Mouse (Mus musculus): ENCODE results near the gene Bbs9. TPM values are rescaled to one million over a fixed set of nuclear protein-coding genes. Genes with fewer than 3 reads are reported as not detected.

Gene Bbs9
- total RNA-seq, 2 experiments from 2014 or later: 27.7 to 29.5 TPM

DNA sequence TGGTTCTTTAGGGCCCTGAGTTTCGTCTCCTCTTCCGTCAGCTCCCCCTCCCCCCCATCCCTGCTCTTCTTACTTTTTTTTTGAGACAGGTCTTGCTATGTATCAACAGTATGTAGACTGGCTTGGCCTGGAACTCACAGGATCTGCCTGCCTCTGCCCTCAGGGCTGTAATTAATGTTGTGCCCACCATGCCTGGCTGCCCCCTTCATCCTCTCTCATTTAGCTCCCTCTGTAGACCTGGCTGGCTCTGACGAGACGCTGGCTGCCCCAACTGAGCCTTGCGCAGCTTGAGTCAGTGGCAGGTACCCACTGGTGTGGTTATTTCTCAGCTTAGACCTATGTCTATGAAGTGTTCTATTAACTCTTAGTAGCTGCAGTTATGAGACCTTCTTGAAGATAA is 28.1 kb downstream of the Bbs9 start:
- no peak overlapping the region for H3K27ac ChIP-seq
- intact Hi-C loops (cut with DNase I): no loop called here
- H3K4me3 ChIP-seq: no peak overlapping the region
- no peak for TF ChIP-seq CTCF (IDR thresholded peaks at IDR 0.05)
- DNase-seq (ENCODE audit: extremely low spot score in 1 of 2, low spot score in 2 of 2): no peak

DNA sequence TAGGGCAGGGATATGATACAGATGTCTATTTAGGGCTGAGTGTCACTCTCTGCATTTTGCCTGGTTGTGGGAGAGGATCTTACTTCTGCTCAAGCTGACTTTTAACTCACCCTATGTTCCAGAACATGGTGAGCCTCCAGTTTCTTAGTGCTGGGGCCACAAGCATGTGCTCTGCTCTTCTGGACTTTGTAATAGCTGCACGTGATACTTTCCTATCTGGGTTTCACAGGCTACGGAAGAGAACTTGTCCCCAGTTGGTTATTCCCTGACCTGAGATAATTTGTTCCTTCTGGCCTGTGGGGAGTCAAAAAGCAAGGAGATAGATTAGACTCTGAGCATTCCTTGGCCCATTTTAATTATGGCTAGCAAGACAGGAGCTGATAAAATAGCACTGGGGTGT is 30.1 kb downstream of the Bbs9 start:
- no peak for TF ChIP-seq CTCF (IDR thresholded peaks at IDR 0.05)
- intact Hi-C loops (cut with DNase I): no loop called here
- no peak overlapping the region for H3K27ac ChIP-seq
- no peak overlapping the region for H3K4me3 ChIP-seq
- peak in 1 of 2 experiments; percentile 1 for DNase-seq (ENCODE audit: extremely low spot score in 1 of 2, low spot score in 2 of 2)

DNA sequence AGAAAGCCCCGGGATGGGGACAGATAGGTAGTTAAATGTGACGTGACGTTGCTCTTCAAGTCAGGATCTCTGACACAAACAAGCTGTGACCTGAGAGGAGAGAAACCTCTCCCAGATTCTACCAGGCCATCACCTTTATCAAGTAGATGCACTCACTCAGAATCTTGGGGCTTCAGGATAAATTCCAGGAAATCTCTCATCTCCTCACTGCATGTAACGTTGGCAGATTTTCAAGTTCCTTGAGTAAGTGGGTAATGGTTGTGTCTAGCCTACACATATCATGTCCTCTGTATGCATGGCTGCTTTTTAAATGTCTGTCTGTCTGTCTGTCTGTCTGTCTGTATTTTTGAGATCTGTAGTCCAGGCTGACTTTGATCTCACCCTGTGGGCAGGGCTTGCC is 39.6 kb downstream of the Bbs9 start:
- no peak overlapping the region for H3K27ac ChIP-seq
- no peak overlapping the region for H3K4me3 ChIP-seq
- DNase-seq (ENCODE audit: extremely low spot score in 1 of 2, low spot score in 2 of 2): no peak
- TF ChIP-seq CTCF (IDR thresholded peaks at IDR 0.05): no peak
- intact Hi-C loops (cut with DNase I): no loop called here

DNA sequence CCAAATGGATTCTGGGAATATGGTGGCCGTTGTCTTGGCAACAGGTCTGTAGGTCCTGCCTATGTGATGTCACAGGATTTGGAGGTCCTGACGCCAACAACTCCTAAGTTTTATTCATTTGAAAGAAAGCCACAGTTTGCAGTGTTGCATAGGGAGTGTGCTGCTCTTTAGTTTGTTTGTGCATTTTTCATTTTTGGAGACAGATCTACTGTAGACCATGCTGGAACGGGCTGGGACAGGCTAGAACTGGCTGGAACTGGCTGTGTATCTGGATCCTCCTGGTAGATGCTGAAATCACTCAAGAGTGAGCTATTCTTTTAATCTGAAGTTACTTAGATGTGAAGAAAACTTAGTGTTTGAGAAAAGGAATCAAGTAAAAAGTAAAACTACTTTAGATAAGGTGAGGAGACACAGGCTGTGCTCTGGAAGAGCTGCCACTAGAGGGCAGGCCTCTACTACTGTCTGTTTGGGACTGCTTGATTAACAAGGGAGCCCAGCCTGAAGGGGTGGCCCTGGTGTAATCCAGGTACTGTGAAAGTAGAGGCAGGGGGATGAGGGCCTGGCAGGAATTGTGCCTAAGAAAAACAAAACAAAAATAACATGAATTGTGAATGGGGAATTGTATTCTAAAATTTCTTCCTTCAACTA is 43.0 kb downstream of the Bbs9 start:
- TF ChIP-seq CTCF (IDR thresholded peaks at IDR 0.05): peak; percentile 91
- H3K27ac ChIP-seq: no peak overlapping the region
- no peak overlapping the region for H3K4me3 ChIP-seq
- intact Hi-C loops (cut with DNase I): no loop called here
- DNase-seq (ENCODE audit: extremely low spot score in 1 of 2, low spot score in 2 of 2): peak; percentile 19 to 33

DNA sequence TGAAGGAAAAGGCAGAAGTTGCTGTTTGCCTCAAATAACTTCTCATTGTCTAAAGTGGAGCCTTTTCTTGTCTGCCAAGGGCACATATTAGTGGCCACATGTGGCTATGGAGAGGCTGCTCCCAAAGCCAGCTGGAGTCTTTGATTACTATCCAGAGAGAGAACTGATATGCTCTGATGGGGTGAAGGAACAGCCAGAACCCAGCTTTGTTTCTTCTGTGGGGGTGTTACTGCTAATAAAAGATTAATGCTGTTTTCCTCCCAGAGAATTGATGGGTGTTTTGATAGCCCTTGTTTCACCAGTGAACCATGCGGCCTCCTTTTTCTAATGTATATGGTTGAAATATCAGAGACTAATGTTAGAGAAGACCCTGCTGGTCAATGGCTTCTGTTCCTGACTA is 47.9 kb downstream of the Bbs9 start:
- H3K4me3 ChIP-seq: no peak overlapping the region
- no peak overlapping the region for H3K27ac ChIP-seq
- intact Hi-C loops (cut with DNase I): no loop called here
- TF ChIP-seq CTCF (IDR thresholded peaks at IDR 0.05): no peak
- no peak for DNase-seq (ENCODE audit: extremely low spot score in 1 of 2, low spot score in 2 of 2)

DNA sequence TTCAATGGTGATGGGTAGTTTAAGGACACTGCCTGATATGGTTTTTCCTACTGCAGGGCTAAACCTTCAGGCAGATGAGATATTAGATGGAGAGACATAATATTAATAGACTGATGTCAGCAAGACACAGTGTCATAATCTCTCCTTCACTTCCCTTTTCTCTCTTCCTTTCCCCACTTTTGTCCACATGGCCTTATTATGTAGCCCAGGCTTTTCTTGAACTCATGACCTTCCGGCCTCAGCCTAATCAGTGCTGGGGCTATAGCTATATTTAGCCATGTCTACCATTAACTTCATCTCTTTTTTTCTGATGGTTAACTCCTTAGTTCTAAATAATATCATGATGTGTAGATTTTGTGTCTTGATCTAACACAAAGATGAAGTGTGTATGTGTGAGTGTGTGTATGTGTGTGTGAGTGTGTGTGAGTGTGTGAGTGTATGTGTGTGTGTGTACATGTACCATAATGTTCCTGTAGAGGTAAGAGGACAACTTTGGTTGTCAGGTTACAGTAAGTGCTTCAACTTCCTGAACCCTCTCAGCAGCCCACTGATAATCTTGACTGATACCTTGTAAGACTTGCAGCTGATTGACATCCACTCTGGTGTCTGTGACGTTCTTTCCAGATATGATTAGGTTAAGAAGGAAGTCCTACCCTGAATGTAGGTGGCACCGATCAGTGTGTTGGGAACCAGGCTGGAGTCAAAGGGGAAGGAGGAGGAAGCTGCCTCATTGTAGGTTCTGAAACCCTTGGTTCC is 55.4 kb downstream of the Bbs9 start:
- intact Hi-C loops (cut with DNase I): no loop called here
- no peak for TF ChIP-seq CTCF (IDR thresholded peaks at IDR 0.05)
- H3K4me3 ChIP-seq: no peak overlapping the region
- no peak overlapping the region for H3K27ac ChIP-seq
- DNase-seq (ENCODE audit: extremely low spot score in 1 of 2, low spot score in 2 of 2): no peak

DNA sequence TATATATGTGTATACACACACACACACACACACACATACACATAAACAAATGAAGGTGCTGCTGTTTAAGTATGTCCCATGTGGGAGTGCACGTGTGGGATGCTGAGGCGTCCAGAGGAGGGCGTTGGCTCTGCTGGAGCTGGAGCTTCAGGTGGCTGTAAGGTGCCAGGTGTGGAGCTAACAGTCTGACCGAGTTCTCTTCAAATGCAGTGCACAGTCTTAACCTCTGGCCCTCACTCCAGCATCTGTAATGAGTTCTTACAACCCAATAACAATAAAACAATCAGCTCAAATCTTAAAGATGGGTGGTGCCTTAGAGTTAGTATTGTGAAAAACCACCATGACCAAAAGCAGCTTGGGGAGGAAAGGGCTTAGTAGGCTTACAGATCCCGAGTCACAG is 56.6 kb downstream of the Bbs9 start:
- no peak overlapping the region for H3K4me3 ChIP-seq
- intact Hi-C loops (cut with DNase I): no loop called here
- H3K27ac ChIP-seq: no peak overlapping the region
- TF ChIP-seq CTCF (IDR thresholded peaks at IDR 0.05): no peak
- no peak for DNase-seq (ENCODE audit: extremely low spot score in 1 of 2, low spot score in 2 of 2)

DNA sequence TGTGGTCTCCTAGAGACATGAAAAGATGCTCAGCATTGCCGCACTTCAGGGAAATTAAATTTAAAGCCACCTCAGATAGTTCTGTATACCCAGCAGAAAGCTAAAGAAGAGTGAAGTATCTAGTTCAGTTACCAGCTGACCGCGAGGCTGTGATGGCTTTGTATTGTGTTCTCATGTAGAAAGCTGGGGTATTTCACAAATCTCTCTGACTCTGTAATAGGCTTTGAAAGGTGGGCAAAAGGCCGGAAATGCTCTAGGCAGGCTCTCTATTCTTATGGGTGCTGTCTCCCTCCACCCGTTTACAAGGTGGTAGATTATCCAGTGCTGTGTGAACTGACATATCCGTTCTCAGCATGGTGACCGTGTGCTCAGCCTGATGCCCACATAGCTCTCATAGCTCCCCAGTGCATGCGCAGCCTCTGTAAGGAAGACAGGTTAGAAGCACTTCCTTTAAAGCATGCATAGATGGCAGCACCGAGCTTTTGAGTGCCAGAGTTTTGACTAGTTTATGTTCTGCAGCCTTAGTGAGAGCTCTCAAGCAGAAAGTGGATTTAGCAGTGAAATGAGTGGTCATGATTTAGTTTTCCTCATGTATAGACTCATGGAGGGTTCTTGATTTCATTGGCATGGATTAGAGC is 57.4 kb downstream of the Bbs9 start:
- Histone ChIP-seq H3K27ac (no peak overlapping the region), H3K4me3 (no peak overlapping the region)
- intact Hi-C loops (cut with DNase I): no loop called here
- peak; percentile 76 for TF ChIP-seq CTCF (IDR thresholded peaks at IDR 0.05)
- DNase-seq (ENCODE audit: extremely low spot score in 1 of 2, low spot score in 2 of 2): peak; percentile 17 to 42

DNA sequence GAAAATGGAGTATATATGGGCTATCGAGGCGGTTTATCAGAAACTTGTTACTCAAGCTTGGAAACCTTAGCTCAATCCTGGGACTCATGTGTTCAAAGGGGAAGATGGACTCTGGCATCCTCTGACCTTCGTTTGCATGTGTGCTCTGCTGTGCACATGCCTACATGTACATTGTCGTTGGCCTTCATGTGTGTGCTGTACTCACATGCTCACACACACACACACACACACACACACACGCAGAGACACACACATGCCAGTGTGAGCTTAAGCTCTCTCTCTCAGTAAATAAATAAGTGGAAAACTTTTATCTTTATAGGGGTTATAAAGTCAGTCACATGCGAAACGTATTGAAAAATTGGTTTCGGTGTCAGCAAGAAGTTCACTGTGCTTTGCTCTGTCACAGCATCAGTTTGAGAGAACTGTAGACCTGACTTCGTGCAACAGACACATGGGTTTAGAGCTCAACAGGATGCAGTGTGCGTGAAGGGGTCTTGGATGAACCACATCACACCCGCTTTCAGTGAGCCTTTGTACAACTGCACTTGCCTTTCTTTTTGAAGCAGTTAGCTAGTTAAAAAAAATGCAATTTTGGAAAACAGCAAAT is 62.4 kb downstream of the Bbs9 start:
- no peak overlapping the region for H3K4me3 ChIP-seq
- no peak for DNase-seq (ENCODE audit: extremely low spot score in 1 of 2, low spot score in 2 of 2)
- intact Hi-C loops (cut with DNase I): no loop called here
- TF ChIP-seq CTCF (IDR thresholded peaks at IDR 0.05): no peak
- no peak overlapping the region for H3K27ac ChIP-seq

DNA sequence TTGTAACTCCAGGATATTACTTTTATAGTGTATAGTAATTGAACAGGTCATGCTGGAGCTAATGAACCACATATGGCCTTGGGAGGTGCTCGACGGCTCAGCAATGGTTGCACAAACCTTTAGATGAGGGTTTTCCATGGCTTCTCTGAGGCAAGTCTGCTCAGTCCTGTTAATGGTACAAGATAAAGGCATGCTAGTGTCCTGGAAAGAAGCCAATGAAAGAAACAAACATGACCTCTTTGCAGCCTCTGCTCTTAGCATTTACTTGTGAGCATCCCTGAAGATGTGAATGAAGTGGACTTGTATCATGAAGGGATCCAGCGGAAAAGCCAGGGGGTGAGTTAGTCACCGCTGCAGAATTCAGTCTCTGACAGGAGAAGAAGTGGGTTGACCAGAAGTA is 64.0 kb downstream of the Bbs9 start:
- no peak for DNase-seq (ENCODE audit: extremely low spot score in 1 of 2, low spot score in 2 of 2)

DNA sequence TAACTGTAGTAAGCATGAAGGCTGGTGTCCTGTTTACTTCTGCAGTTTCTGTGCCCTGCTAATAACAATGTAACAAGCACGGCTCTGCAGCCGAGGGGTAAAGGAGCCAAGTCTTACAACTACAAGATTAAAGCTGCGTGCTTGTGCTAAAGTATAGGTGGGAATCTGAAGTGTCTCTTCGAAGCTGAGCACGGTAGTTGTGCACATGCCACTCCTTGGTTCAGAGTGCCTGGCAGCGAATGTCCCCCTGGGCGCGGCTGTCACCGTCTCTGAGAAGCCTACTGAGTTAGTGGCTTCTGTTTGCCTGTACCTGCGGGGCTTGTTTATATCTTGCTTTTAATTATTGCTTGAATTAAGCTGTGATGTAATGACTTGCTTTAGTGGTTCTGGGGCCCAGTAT is 65.6 kb downstream of the Bbs9 start:
- Histone ChIP-seq H3K4me3 (no peak overlapping the region), H3K27ac (no peak overlapping the region)
- intact Hi-C loops (cut with DNase I): no loop called here
- TF ChIP-seq CTCF (IDR thresholded peaks at IDR 0.05): no peak
- DNase-seq (ENCODE audit: extremely low spot score in 1 of 2, low spot score in 2 of 2): no peak

More for the DNA sequence above, 64.0 kb downstream of the Bbs9 start:
- intact Hi-C loops (cut with DNase I): no loop called here
- no peak for TF ChIP-seq CTCF (IDR thresholded peaks at IDR 0.05)
- H3K4me3 ChIP-seq: no peak overlapping the region
- H3K27ac ChIP-seq: no peak overlapping the region

DNA sequence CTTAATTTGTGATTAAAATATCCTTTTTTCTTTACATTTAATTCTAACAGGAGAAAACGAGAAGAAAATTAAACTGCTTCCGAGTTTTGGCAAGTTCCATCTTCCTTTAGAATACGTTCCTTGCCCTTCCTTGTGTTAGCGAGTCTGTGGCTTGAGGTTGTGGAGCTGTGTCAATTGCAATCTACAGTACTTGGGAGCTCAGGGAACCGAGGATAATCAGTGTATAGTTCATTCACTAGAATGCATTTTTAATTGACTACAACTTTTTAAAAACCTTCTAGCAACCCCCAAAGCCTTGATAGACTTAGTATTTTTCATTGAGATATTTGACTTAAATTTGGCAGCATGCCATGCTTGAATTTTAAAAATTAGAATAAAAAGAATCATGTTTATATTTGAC is 68.0 kb downstream of the Bbs9 start:
- no peak for TF ChIP-seq CTCF (IDR thresholded peaks at IDR 0.05)
- Histone ChIP-seq H3K4me3 (no peak overlapping the region), H3K27ac (no peak overlapping the region)
- intact Hi-C loops (cut with DNase I): no loop called here
- DNase-seq (ENCODE audit: extremely low spot score in 1 of 2, low spot score in 2 of 2): no peak

Data from left cerebral cortex, adult 2 months (tissue).